Mouse (Mus musculus): ENCODE measurements around the gene Dennd2a. TPM values are rescaled to one million over a fixed set of nuclear protein-coding genes. Genes with fewer than 3 reads are reported as not detected.

Gene Dennd2a
- polyA plus RNA-seq, 1 experiment from 2014 or later, result 49.0 TPM

GRCm38 (mm10) chr6:39434886-39435492 lies 122.7 kb downstream of the Dennd2a start:
- Histone ChIP-seq H3K4me2 (replicated peaks) (no peak overlapping the region), H3K9me3 (replicated peaks) (no peaks in the 10 kb centered on the region), H3K9ac (no peak overlapping the region), H3K36me3 (no peaks in the 10 kb centered on the region), H3K27ac (0 out of 2 replicates have a peak overlapping the region, but pooled peaks have one; percentile 7), H3K4me3 (no peak overlapping the region), H3K27me3 (no peaks in the 10 kb centered on the region), H3K4me1 (0 out of 2 replicates have a peak, but pooled peaks cover 5% of the 10 kb centered on the region)
- 19% methylated on average over 2 of the region's 2 CpGs for WGBS
- ATAC-seq (ENCODE audit: low FRiP score), result peak; percentile 60; the same call in 1 of the 2 replicates

GRCm38 (mm10) chr6:39434111-39434885 lies 123.4 kb downstream of the Dennd2a start:
- Histone ChIP-seq H3K27ac (0 out of 2 replicates have a peak overlapping the region, but pooled peaks have one; percentile 7), H3K4me1 (0 out of 2 replicates have a peak, but pooled peaks cover 5% of the 10 kb centered on the region), H3K27me3 (no peaks in the 10 kb centered on the region), H3K9me3 (replicated peaks) (no peaks in the 10 kb centered on the region), H3K4me2 (replicated peaks) (no peak overlapping the region), H3K4me3 (no peak overlapping the region), H3K36me3 (no peaks in the 10 kb centered on the region), H3K9ac (no peak overlapping the region)
- no peak for ATAC-seq (ENCODE audit: low FRiP score)
- WGBS, result 80% methylated on average over 2 of the region's 2 CpGs

- no peak overlapping the region for H3K4me3 ChIP-seq
- no peak overlapping the region for H3K27ac ChIP-seq
- no peak overlapping the region for H3K4me2 ChIP-seq (replicated peaks)
- H3K36me3 ChIP-seq, result no peaks in the 10 kb centered on the region
- 0 out of 2 replicates have a peak, but pooled peaks cover 5% of the 10 kb centered on the region for H3K4me1 ChIP-seq
- no peaks in the 10 kb centered on the region for H3K9me3 ChIP-seq (replicated peaks)
- no peaks in the 10 kb centered on the region for H3K27me3 ChIP-seq
- H3K9ac ChIP-seq, result no peak overlapping the region
- no peak for ATAC-seq (ENCODE audit: low FRiP score)
Measured at GRCm38 (mm10) chr6:39433701-39434100, 124.0 kb downstream of the Dennd2a start.

- Histone ChIP-seq H3K9ac (no peak overlapping the region), H3K27me3 (no peaks in the 10 kb centered on the region), H3K4me2 (replicated peaks) (no peak overlapping the region), H3K27ac (no peak overlapping the region), H3K36me3 (no peaks in the 10 kb centered on the region), H3K9me3 (replicated peaks) (no peaks in the 10 kb centered on the region), H3K4me1 (0 out of 2 replicates have a peak, but pooled peaks cover 5% of the 10 kb centered on the region), H3K4me3 (no peak overlapping the region)
- 83% methylated on average over 4 of the region's 4 CpGs for WGBS
- no peak for ATAC-seq (ENCODE audit: low FRiP score)
Measured at GRCm38 (mm10) chr6:39433174-39433573, 124.5 kb downstream of the Dennd2a start.

GRCm38 (mm10) chr6:39430722-39431121 lies 126.9 kb downstream of the Dennd2a start:
- Histone ChIP-seq H3K9me3 (replicated peaks) (no peaks in the 10 kb centered on the region), H3K4me3 (no peak overlapping the region), H3K36me3 (no peaks in the 10 kb centered on the region), H3K9ac (no peak overlapping the region), H3K4me2 (replicated peaks) (no peak overlapping the region), H3K27me3 (no peaks in the 10 kb centered on the region), H3K27ac (no peak overlapping the region), H3K4me1 (0 out of 2 replicates have a peak, but pooled peaks cover 5% of the 10 kb centered on the region)
- 62% methylated on average over 11 of the region's 11 CpGs for WGBS
- no peak for ATAC-seq (ENCODE audit: low FRiP score)

- no peaks in the 10 kb centered on the region for H3K36me3 ChIP-seq
- WGBS, result 84% methylated on average over 6 of the region's 6 CpGs
- H3K9me3 ChIP-seq (replicated peaks), result no peaks in the 10 kb centered on the region
- H3K9ac ChIP-seq, result no peak overlapping the region
- no peak for ATAC-seq (ENCODE audit: low FRiP score)
- H3K27me3 ChIP-seq, result no peaks in the 10 kb centered on the region
- H3K4me2 ChIP-seq (replicated peaks), result no peak overlapping the region
- H3K27ac ChIP-seq, result no peak overlapping the region
- no peak overlapping the region for H3K4me3 ChIP-seq
- 0 out of 2 replicates have a peak, but pooled peaks cover 2% of the 10 kb centered on the region for H3K4me1 ChIP-seq
Measured at GRCm38 (mm10) chr6:39429007-39429788, 128.5 kb downstream of the Dennd2a start.

GRCm38 (mm10) chr6:39427276-39428003 lies 130.2 kb downstream of the Dennd2a start:
- Histone ChIP-seq H3K4me1 (no peaks in the 10 kb centered on the region), H3K4me2 (replicated peaks) (no peak overlapping the region), H3K27me3 (no peaks in the 10 kb centered on the region), H3K36me3 (no peaks in the 10 kb centered on the region), H3K9me3 (replicated peaks) (no peaks in the 10 kb centered on the region), H3K4me3 (no peak overlapping the region), H3K27ac (no peak overlapping the region), H3K9ac (no peak overlapping the region)
- ATAC-seq (ENCODE audit: low FRiP score), result no peak
- 81% methylated on average over 4 of the region's 4 CpGs for WGBS

GRCm38 (mm10) chr6:39426725-39427124 lies 130.9 kb downstream of the Dennd2a start:
- H3K27ac ChIP-seq, result no peak overlapping the region
- H3K4me3 ChIP-seq, result no peak overlapping the region
- H3K9ac ChIP-seq, result no peak overlapping the region
- H3K27me3 ChIP-seq, result no peaks in the 10 kb centered on the region
- WGBS, result 82% methylated on average over 4 of the region's 4 CpGs
- no peak overlapping the region for H3K4me2 ChIP-seq (replicated peaks)
- no peaks in the 10 kb centered on the region for H3K4me1 ChIP-seq
- no peaks in the 10 kb centered on the region for H3K36me3 ChIP-seq
- no peaks in the 10 kb centered on the region for H3K9me3 ChIP-seq (replicated peaks)
- ATAC-seq (ENCODE audit: low FRiP score), result no peak

- no peak overlapping the region for H3K9ac ChIP-seq
- H3K9me3 ChIP-seq (replicated peaks), result no peaks in the 10 kb centered on the region
- H3K36me3 ChIP-seq, result no peaks in the 10 kb centered on the region
- H3K27ac ChIP-seq, result no peak overlapping the region
- 0 out of 2 replicates have a peak, but pooled peaks cover 4% of the 10 kb centered on the region for H3K4me1 ChIP-seq
- WGBS, result 86% methylated on average over 2 of the region's 2 CpGs
- no peaks in the 10 kb centered on the region for H3K27me3 ChIP-seq
- H3K4me2 ChIP-seq (replicated peaks), result no peak overlapping the region
- no peak for ATAC-seq (ENCODE audit: low FRiP score)
- H3K4me3 ChIP-seq, result no peak overlapping the region
Measured at GRCm38 (mm10) chr6:39425181-39425580, 132.5 kb downstream of the Dennd2a start.

GRCm38 (mm10) chr6:39423686-39424085 lies 134.0 kb downstream of the Dennd2a start:
- 0 out of 2 replicates have a peak, but pooled peaks cover 4% of the 10 kb centered on the region for H3K4me1 ChIP-seq
- H3K4me3 ChIP-seq, result no peak overlapping the region
- ATAC-seq (ENCODE audit: low FRiP score), result no peak
- H3K4me2 ChIP-seq (replicated peaks), result no peak overlapping the region
- H3K27me3 ChIP-seq, result no peaks in the 10 kb centered on the region
- H3K27ac ChIP-seq, result no peak overlapping the region
- WGBS, result 89% methylated on average over 7 of the region's 7 CpGs
- no peak overlapping the region for H3K9ac ChIP-seq
- no peaks in the 10 kb centered on the region for H3K9me3 ChIP-seq (replicated peaks)
- H3K36me3 ChIP-seq, result no peaks in the 10 kb centered on the region

GRCm38 (mm10) chr6:39423130-39423551 lies 134.5 kb downstream of the Dennd2a start:
- Histone ChIP-seq H3K4me3 (no peak overlapping the region), H3K27me3 (no peaks in the 10 kb centered on the region), H3K36me3 (no peaks in the 10 kb centered on the region), H3K4me2 (replicated peaks) (no peak overlapping the region), H3K9me3 (replicated peaks) (no peaks in the 10 kb centered on the region), H3K4me1 (peaks cover 7% of the 10 kb centered on the region), H3K27ac (no peak overlapping the region), H3K9ac (no peak overlapping the region)
- no peak for ATAC-seq (ENCODE audit: low FRiP score)
- 67% methylated on average over 6 of the region's 6 CpGs for WGBS
